Mouse (Mus musculus): ENCODE measurements around the gene Aak1. TPM values are rescaled to one million over a fixed set of nuclear protein-coding genes. Genes with fewer than 3 reads are reported as not detected.

Aak1 gene
- polyA plus RNA-seq, 1 experiment: 2.2 TPM

GRCm38 (mm10) chr6:86973956-86974355, 124.6 kb downstream of the Aak1 start:
- no peak for TF ChIP-seq FLI1 (IDR thresholded peaks at IDR 0.05; ENCODE audit: low read length)
- peaks cover 8% of the 10 kb centered on the region; the same call in 1 of the 2 replicates for H3K9me3 ChIP-seq
- no peak overlapping the region for H3K4me3 ChIP-seq (replicated peaks)
- H3K27me3 ChIP-seq (replicated peaks): no peaks in the 10 kb centered on the region
- H3K36me3 ChIP-seq (replicated peaks; ENCODE audit: low read length): peaks cover 71% of the 10 kb centered on the region
- peaks cover 11% of the 10 kb centered on the region for H3K4me1 ChIP-seq

DNA sequence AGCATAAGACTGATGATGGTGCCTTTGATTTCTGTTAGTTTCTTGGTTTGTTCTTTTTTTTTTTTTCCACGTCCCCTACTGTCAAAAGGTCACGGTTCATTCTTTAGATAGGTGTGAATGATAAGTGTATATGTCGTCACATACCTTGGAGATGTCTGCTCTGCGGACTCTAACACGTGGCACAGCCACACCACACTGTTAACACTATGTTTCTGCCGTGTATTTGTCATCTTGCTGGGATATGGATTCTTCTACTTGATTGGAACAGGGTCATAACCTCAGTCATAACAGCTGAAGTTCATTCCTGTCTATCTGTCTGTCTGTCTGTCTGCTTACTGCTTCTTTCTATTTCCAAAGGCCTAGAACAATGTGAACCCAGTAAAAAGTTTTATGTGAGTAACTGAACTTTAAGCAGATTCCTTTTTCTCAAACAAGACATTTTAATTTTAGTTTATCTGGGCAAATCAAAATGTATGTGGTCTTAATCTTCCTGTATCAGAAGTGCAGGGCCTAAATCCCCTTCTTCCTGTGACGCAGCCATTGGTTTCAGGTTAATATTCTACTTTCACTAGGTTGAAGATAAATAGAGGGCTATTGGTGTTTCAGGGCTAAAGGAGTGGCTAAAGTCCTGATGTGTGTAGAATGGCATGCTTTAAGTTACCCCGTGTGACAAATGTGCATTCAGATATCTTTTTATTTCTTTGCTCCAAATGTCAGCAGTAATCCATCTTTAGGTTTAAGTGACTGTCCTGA, 129.0 kb downstream of the Aak1 start:
- Histone ChIP-seq H3K9me3 (no peaks in the 10 kb centered on the region), H3K27me3 (replicated peaks) (no peaks in the 10 kb centered on the region), H3K4me3 (replicated peaks) (no peak overlapping the region), H3K36me3 (replicated peaks; ENCODE audit: low read length) (peaks cover 55% of the 10 kb centered on the region), H3K4me1 (peaks cover 5% of the 10 kb centered on the region; the same call in 1 of the 2 replicates)
- TF ChIP-seq GATA1 (IDR thresholded peaks at IDR 0.05; ENCODE audit: borderline replicate concordance, low read length): no peak
- no peak for TF ChIP-seq FLI1 (IDR thresholded peaks at IDR 0.05; ENCODE audit: low read length)

- H3K27me3 ChIP-seq (replicated peaks): no peaks in the 10 kb centered on the region
- H3K4me1 ChIP-seq: peaks cover 5% of the 10 kb centered on the region; the same call in 1 of the 2 replicates
- H3K4me3 ChIP-seq (replicated peaks): no peak overlapping the region
- peaks cover 53% of the 10 kb centered on the region for H3K36me3 ChIP-seq (replicated peaks; ENCODE audit: low read length)
- no peaks in the 10 kb centered on the region for H3K9me3 ChIP-seq
- TF ChIP-seq FLI1 (IDR thresholded peaks at IDR 0.05; ENCODE audit: low read length) (no peak), GATA1 (IDR thresholded peaks at IDR 0.05; ENCODE audit: borderline replicate concordance, low read length) (no peak)
Measured at GRCm38 (mm10) chr6:86978909-86979265, 129.6 kb downstream of the Aak1 start.

DNA sequence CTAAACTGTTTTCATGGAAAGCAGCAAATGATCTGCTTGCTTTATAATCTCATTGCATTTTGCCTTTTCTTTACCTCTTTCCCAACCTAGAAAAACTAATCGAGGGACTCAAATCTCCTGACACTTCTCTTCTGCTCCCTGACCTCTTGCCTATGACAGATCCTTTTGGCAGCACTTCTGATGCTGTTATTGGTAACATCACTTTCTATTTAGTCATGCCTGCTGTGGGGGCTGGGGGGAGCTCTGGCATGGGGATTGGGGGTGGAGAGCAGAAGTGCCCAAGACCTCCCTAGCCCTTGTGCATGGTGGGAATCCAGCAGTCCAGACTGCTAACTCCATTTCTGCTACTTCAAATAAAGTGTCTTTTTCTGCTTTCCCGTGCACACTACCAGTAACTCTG, 131.9 kb downstream of the Aak1 start:
- TF ChIP-seq GATA1 (IDR thresholded peaks at IDR 0.05; ENCODE audit: borderline replicate concordance, low read length) (no peak), FLI1 (IDR thresholded peaks at IDR 0.05; ENCODE audit: low read length) (no peak)
- H3K4me1 ChIP-seq: peaks cover 9% of the 10 kb centered on the region; the same call in 1 of the 2 replicates
- H3K4me3 ChIP-seq (replicated peaks): no peak overlapping the region
- H3K27me3 ChIP-seq (replicated peaks): no peaks in the 10 kb centered on the region
- H3K9me3 ChIP-seq: no peaks in the 10 kb centered on the region
- H3K36me3 ChIP-seq (replicated peaks; ENCODE audit: low read length): peaks cover 54% of the 10 kb centered on the region

- H3K4me1 ChIP-seq: peaks cover 24% of the 10 kb centered on the region
- TF ChIP-seq FLI1 (IDR thresholded peaks at IDR 0.05; ENCODE audit: low read length): no peak
- TF ChIP-seq GATA1 (IDR thresholded peaks at IDR 0.05; ENCODE audit: borderline replicate concordance, low read length): no peak
- H3K36me3 ChIP-seq (replicated peaks; ENCODE audit: low read length): peaks cover 52% of the 10 kb centered on the region
- H3K4me3 ChIP-seq (replicated peaks): no peak overlapping the region
- no peaks in the 10 kb centered on the region for H3K9me3 ChIP-seq
- H3K27me3 ChIP-seq (replicated peaks): no peaks in the 10 kb centered on the region
Measured at GRCm38 (mm10) chr6:86985314-86986106, 136.2 kb downstream of the Aak1 start.

DNA sequence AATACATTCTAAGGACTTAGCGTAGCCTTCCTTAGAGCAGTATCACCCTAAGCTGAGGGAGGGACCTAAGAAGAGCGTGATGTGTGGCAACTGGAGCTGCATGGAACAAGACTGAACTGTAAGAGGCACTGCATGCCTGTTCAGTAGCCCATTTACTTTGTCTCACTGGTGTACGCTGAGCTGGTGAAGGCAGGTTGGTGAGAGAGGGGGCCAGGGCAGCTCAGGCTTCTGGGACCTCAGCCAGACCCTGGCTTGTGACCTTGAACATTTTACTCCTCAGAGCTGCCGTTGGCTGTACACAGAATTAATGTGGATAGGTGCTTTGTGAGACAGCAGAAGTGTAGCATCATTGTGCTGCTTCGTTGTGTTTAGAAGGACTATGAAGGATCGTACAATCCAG, 140.3 kb downstream of the Aak1 start:
- Histone ChIP-seq H3K4me1 (peaks cover 54% of the 10 kb centered on the region), H3K9me3 (no peaks in the 10 kb centered on the region), H3K4me3 (replicated peaks) (no peak overlapping the region), H3K27me3 (replicated peaks) (no peaks in the 10 kb centered on the region), H3K36me3 (replicated peaks; ENCODE audit: low read length) (peaks cover 49% of the 10 kb centered on the region)
- TF ChIP-seq GATA1 (IDR thresholded peaks at IDR 0.05; ENCODE audit: borderline replicate concordance, low read length) (no peak), FLI1 (IDR thresholded peaks at IDR 0.05; ENCODE audit: low read length) (no peak)

GRCm38 (mm10) chr6:86991041-86991440, 141.7 kb downstream of the Aak1 start:
- peaks cover 62% of the 10 kb centered on the region for H3K4me1 ChIP-seq
- H3K36me3 ChIP-seq (replicated peaks; ENCODE audit: low read length): peaks cover 56% of the 10 kb centered on the region
- H3K27me3 ChIP-seq (replicated peaks): no peaks in the 10 kb centered on the region
- no peaks in the 10 kb centered on the region for H3K9me3 ChIP-seq
- H3K4me3 ChIP-seq (replicated peaks): no peak overlapping the region
- TF ChIP-seq FLI1 (IDR thresholded peaks at IDR 0.05; ENCODE audit: low read length) (no peak), GATA1 (IDR thresholded peaks at IDR 0.05; ENCODE audit: borderline replicate concordance, low read length) (no peak)

DNA sequence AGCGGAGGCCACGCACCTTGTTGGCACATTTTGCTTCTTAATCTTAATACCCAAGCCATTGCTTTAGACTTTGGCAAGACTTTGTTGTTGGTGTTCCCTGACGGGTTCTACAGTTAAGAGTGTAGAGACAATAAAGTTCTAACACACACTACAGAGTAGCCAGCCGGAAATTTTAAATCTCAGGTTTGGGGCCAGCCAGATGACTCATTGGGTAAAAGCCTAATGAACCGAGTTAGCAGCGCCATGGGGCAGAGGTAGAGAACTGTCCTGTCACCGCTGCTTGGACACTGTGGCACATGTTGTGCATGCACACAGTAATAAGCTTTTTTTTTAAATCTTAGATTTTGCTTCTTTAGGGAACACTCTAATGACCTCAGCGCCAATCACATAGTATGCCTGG, 143.0 kb downstream of the Aak1 start:
- no peak for TF ChIP-seq GATA1 (IDR thresholded peaks at IDR 0.05; ENCODE audit: borderline replicate concordance, low read length)
- no peak for TF ChIP-seq FLI1 (IDR thresholded peaks at IDR 0.05; ENCODE audit: low read length)
- no peaks in the 10 kb centered on the region for H3K9me3 ChIP-seq
- H3K4me3 ChIP-seq (replicated peaks): no peak overlapping the region
- no peaks in the 10 kb centered on the region for H3K27me3 ChIP-seq (replicated peaks)
- peaks cover 67% of the 10 kb centered on the region for H3K4me1 ChIP-seq
- H3K36me3 ChIP-seq (replicated peaks; ENCODE audit: low read length): peaks cover 63% of the 10 kb centered on the region

- peaks cover 70% of the 10 kb centered on the region for H3K36me3 ChIP-seq (replicated peaks; ENCODE audit: low read length)
- peak overlapping the region; percentile 33 for H3K4me3 ChIP-seq (replicated peaks)
Measured at GRCm38 (mm10) chr6:86994254-86994653, 144.9 kb downstream of the Aak1 start.

More at GRCm38 (mm10) chr6:86994254-86994653, 144.9 kb downstream of the Aak1 start:
- Histone ChIP-seq H3K27me3 (replicated peaks) (no peaks in the 10 kb centered on the region), H3K4me1 (peaks cover 56% of the 10 kb centered on the region), H3K9me3 (no peaks in the 10 kb centered on the region)
- no peak for TF ChIP-seq FLI1 (IDR thresholded peaks at IDR 0.05; ENCODE audit: low read length)
- TF ChIP-seq GATA1 (IDR thresholded peaks at IDR 0.05; ENCODE audit: borderline replicate concordance, low read length): no peak

Measured in megakaryocyte, embryonic 14.5 days (primary cell).